Mouse (Mus musculus) liver, embryonic 16.5 days (tissue): Measurements from ENCODE around the gene Ncor2. TPM values are rescaled to one million over a fixed set of nuclear protein-coding genes. Genes with fewer than 3 reads are reported as not detected.

Experiments
- ATAC-seq: fragments of 200-750 bp; cut with Nextera tagmentation; 2 replicates; pipeline ENCODE4 v1.8.0; 2017; ENCODE audit warnings: low read depth, mild to moderate bottlenecking, moderate number of reproducible peaks, moderate library complexity
- H3K27ac ChIP-seq: fragments of 300-500 bp; sonication (generic); 2 replicates; pipeline ENCODE4 v1.5.1; 2014; ENCODE audit warnings: mild to moderate bottlenecking, low read length
- H3K27me3 ChIP-seq: fragments of 300-500 bp; sonication (generic); 2 replicates; pipeline ENCODE4 v1.6.1; 2014; ENCODE audit warnings: low read depth, low read length, mixed read lengths; ENCODE audit not compliant: control insufficient read depth, insufficient read depth
- H3K36me3 ChIP-seq: fragments of 300-500 bp; sonication (generic); 2 replicates; pipeline ENCODE4 v1.6.1; 2014; ENCODE audit warnings: mild to moderate bottlenecking; ENCODE audit not compliant: control insufficient read depth, insufficient read depth
- H3K4me1 ChIP-seq: fragments of 300-500 bp; sonication (generic); 2 replicates; pipeline ENCODE4 v1.6.1; 2014; ENCODE audit warnings: low read depth, low read length, mixed read lengths; ENCODE audit not compliant: control insufficient read depth
- H3K4me2 ChIP-seq: fragments of 300-500 bp; sonication (generic); 2 replicates; pipeline ENCODE4 v1.6.1; 2014; ENCODE audit warnings: low read depth, low read length, mixed read lengths
- H3K4me3 ChIP-seq: fragments of 300-500 bp; sonication (generic); 2 replicates; pipeline ENCODE4 v1.5.1; 2014; ENCODE audit warnings: low read depth, mild to moderate bottlenecking, low read length
- H3K9ac ChIP-seq: fragments of 300-500 bp; sonication (generic); 2 replicates; pipeline ENCODE4 v1.6.1; 2014; ENCODE audit warnings: low read depth, low read length
- H3K9me3 ChIP-seq: fragments of 300-500 bp; sonication (generic); replicated peaks from 2 replicates; pipeline ENCODE4 v1.6.1; 2016; ENCODE audit warnings: low read length; ENCODE audit not compliant: control insufficient read depth
- WGBS: fragments of 180-500 bp; shearing (Covaris S2); extraction: QIAGEN DNeasy Blood & Tissue Kit; methylation state at CpG from one replicate; pipeline ENCODE4 v1.1.7; 2014; ENCODE audit not compliant: insufficient replicate concordance; 5-methylcytosine and 5-hydroxymethylcytosine counted together
- polyA plus RNA-seq: library from polyadenylated mRNA; unstranded; fragments of >200 nt; fragmentation: Nextera tagmentation; extraction: Ambion mirVana; gene quantifications from 2 replicates; pipeline ENCODE4 v1.2.1, GENCODE M21; 2015

Gene Ncor2
- polyA plus RNA-seq, 1 experiment from 2014 or later = 4.2 TPM

DNA sequence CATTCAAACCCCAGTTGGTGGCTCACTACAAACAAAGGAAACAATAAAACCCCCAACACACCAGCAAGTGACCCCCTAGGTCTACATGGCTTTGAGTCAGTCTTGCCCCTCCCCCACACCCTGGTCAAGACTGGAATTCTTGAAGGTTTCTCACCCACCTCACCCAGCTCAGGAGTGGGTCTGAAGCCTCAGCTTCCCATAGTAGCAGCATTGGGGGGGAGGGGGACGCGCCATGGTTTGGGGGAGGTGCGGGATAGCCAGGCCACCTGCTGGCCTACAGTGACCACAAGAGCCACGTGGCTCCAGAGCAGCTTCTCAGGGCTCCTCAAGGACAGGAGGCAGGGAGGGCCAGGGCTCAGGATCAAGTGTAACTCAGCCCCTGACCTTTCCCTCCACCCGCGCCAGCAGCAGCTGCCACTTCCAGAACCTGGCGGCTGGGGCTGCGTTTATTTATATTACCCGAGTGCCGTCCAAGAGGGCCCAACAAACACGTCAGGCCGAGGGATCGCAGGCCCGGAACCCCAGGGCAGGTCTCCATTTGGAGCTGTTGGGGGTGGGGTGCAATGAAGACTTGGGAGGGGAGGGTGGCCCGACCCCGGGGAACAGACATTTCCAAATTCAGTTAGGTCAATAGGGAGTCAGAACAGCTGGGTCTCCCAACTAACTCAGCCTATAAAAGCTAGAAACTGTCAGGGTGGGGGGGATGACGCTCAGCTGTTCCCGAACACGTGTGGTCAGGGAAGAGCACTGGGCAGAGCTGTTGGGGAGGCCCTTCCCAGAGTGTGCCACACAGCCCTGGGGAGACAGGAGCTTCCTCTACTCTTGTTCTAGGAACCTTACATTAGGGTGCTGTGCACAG lies 122.1 kb downstream of the Ncor2 start:
- Histone ChIP-seq H3K27me3 (peaks cover 23% of the 10 kb centered on the region), H3K9me3 (no peaks in the 10 kb centered on the region), H3K4me2 (peak overlapping the region; percentile 53), H3K36me3 (no peaks in the 10 kb centered on the region), H3K9ac (no peak overlapping the region; the same call in 1 of the 2 replicates), H3K4me3 (peak overlapping the region; percentile 47), H3K27ac (no peak overlapping the region), H3K4me1 (peaks cover 54% of the 10 kb centered on the region)
- no peak for ATAC-seq
- WGBS = 25% methylated on average over 19 of the region's 19 CpGs

DNA sequence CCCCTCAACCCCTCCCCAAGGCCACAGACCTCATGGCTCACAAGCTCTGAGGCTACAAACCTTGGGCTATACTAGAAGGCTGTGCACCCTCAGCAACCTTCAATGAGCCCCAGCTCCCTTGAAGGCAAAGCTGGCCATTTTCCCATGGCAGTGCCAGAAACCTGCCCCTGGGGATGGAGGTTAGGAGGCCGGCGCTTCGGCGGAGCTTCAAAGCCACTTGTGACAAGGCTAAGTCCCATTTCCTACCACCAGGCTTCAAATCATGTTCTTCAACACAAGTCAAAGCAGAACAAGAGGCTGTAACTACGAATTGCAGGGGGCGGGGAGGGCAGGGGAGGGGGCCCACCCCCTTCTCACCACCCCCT lies 122.7 kb downstream of the Ncor2 start:
- Histone ChIP-seq H3K9ac (no peak overlapping the region), H3K4me2 (peak overlapping the region; percentile 37), H3K36me3 (no peaks in the 10 kb centered on the region), H3K27me3 (peaks cover 23% of the 10 kb centered on the region), H3K4me3 (no peak overlapping the region), H3K27ac (no peak overlapping the region), H3K4me1 (peaks cover 60% of the 10 kb centered on the region), H3K9me3 (no peaks in the 10 kb centered on the region)
- WGBS = 44% methylated on average over 6 of the region's 6 CpGs
- no peak for ATAC-seq

DNA sequence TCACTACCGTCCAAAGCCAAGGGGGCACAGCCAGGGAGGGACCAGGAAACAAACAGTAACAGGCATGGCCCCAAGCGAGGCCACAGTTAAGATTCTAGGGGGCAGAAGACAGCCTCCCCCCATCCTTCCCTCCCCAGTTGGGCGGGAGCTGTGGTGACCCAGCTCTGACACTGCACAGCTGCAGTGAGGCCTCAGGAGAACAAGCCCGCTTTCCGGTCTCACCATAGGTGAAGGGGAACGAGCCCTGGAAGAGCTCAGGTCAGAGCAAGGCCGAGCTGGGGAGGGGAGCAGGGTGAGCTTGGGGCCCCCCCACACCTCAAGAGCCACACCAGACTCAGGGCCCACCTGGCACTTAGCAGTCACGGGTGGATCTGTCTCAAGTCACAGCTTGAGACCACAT lies 123.1 kb downstream of the Ncor2 start:
- H3K27me3 ChIP-seq = peaks cover 23% of the 10 kb centered on the region
- H3K4me3 ChIP-seq = no peak overlapping the region
- H3K9me3 ChIP-seq = no peaks in the 10 kb centered on the region
- ATAC-seq = no peak
- no peak overlapping the region for H3K27ac ChIP-seq
- H3K4me2 ChIP-seq = peak overlapping the region; percentile 37
- H3K9ac ChIP-seq = no peak overlapping the region
- WGBS = 35% methylated on average over 8 of the region's 8 CpGs
- H3K36me3 ChIP-seq = no peaks in the 10 kb centered on the region
- peaks cover 63% of the 10 kb centered on the region for H3K4me1 ChIP-seq

DNA sequence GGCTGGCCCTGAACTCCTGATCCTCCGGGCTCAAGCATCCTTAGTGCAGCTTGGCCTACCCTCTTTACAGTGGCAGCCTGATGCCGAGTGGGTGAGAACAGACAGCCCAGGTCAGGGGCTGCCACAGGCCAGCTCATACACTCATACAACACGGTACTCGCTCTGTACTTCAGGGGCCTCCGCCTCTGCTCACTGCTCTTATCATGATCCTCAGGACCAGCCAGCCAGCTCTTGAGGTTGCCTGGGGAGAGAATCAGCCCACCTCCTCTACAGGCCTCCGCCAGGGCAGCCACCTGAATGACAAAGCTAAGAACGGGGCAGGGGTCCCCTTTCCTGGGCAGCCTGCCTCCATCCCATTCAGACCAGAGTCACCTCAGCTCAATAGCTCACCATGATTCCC lies 125.4 kb downstream of the Ncor2 start:
- Histone ChIP-seq H3K4me1 (peaks cover 83% of the 10 kb centered on the region), H3K9ac (peak overlapping the region; percentile 17; the same call in 1 of the 2 replicates), H3K4me3 (no peak overlapping the region), H3K27me3 (peaks cover 18% of the 10 kb centered on the region), H3K27ac (peak overlapping the region; percentile 57), H3K4me2 (peak overlapping the region; percentile 47), H3K9me3 (no peaks in the 10 kb centered on the region), H3K36me3 (peaks cover 3% of the 10 kb centered on the region; the same call in 1 of the 2 replicates)
- WGBS = 32% methylated on average over 7 of the region's 7 CpGs
- peak; percentile 67 for ATAC-seq

DNA sequence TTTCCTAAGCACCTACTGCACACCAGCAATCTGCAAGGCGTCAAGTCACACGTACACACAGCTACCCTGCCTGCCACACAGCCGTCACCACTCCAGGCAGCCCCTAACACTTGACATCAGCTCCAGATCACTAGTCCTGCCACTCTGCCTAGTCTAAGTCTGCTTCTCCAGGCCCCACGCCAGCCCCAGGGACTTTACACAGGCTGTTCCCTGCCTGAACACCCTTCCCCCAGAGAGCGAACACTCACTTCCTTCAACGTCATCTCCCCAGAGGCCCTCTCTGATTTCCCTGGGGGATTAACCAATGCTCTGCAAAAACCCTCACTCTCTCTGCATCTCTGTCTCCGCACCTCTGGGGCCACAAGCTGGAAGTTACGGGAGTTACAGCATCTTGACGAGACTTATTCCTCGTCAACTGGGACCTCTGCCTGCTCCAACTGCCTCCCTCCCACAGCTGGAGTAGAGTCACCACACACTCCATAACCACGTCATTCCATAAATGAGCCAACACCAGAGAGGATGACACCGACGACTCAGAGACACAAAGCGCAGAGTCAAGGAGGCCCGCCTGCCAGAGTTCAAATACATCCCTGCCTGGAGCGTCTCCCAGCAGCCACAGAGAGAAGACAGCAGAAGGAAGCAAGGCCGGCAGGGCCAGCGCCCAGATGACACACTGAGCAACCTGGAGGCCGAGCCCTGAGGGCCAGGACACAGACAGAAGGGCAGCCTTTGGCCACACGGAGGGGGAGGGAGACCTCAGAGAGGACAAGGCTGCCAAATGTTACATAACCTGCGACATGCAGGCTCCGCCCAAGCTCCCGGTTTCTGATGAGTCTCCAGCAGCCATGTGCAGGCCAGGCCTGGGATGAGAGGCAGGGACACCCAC lies 126.2 kb downstream of the Ncor2 start:
- peak; percentile 42 for ATAC-seq
- H3K4me3 ChIP-seq = no peak overlapping the region
- peaks cover 78% of the 10 kb centered on the region for H3K4me1 ChIP-seq
- peaks cover 6% of the 10 kb centered on the region; the same call in 1 of the 2 replicates for H3K36me3 ChIP-seq
- H3K9ac ChIP-seq = peak overlapping the region; percentile 17
- H3K27ac ChIP-seq = peak overlapping the region; percentile 57
- H3K9me3 ChIP-seq = no peaks in the 10 kb centered on the region
- H3K27me3 ChIP-seq = peaks cover 10% of the 10 kb centered on the region
- H3K4me2 ChIP-seq = peak overlapping the region; percentile 47
- 49% methylated on average over 23 of the region's 23 CpGs for WGBS

DNA sequence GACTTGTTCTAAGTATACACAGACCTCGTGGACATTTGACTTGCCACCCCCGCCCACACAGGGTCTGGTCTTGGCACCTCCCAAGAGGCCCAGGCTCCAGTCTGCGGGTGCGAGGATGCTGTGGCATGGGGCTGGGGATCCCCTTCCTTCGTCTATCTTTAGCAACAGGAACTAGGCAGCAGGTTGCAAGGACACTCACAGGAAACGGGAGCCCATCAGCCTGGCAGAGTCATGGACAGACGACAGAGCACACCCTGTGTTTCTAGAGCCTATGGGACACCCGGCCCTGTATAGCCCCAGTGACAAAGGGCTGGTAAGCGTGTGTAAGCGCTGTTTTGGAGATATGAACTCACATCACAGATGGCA lies 126.8 kb downstream of the Ncor2 start:
- H3K9me3 ChIP-seq = no peaks in the 10 kb centered on the region
- H3K36me3 ChIP-seq = peaks cover 9% of the 10 kb centered on the region; the same call in 1 of the 2 replicates
- H3K4me1 ChIP-seq = peaks cover 78% of the 10 kb centered on the region
- no peak overlapping the region for H3K9ac ChIP-seq
- no peak overlapping the region for H3K4me3 ChIP-seq
- 41% methylated on average over 10 of the region's 10 CpGs for WGBS
- H3K27me3 ChIP-seq = peaks cover 4% of the 10 kb centered on the region; the same call in 1 of the 2 replicates
- ATAC-seq = no peak
- peak overlapping the region; percentile 57 for H3K27ac ChIP-seq
- no peak overlapping the region for H3K4me2 ChIP-seq

DNA sequence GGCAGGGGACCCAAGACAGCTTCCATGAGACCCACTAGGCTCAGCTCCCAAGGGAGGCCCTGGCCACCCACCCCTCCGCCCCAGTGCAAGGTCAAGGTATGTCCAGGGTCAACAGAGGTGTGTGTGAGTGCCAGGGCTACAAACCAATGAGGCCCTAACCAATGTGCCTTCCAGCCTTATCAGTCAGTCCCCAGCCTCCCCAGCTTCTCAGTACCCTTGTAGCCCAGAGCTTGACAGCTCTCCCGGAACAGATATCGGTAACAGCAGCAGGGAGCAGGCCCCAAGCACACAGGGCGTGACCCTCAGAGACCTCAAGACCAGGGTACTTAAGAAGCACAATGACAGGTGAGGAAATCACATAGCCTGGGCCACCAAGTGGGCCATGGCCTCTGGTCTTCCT lies 129.5 kb downstream of the Ncor2 start:
- peak; percentile 90 for ATAC-seq
- Histone ChIP-seq H3K4me3 (0 out of 2 replicates have a peak overlapping the region, but pooled peaks have one; percentile 21), H3K36me3 (peaks cover 9% of the 10 kb centered on the region; the same call in 1 of the 2 replicates), H3K9ac (peak overlapping the region; percentile 40), H3K27ac (peak overlapping the region; percentile 88), H3K4me1 (peaks cover 64% of the 10 kb centered on the region), H3K27me3 (no peaks in the 10 kb centered on the region), H3K4me2 (peak overlapping the region; percentile 58), H3K9me3 (no peaks in the 10 kb centered on the region)
- 43% methylated on average over 4 of the region's 4 CpGs for WGBS

DNA sequence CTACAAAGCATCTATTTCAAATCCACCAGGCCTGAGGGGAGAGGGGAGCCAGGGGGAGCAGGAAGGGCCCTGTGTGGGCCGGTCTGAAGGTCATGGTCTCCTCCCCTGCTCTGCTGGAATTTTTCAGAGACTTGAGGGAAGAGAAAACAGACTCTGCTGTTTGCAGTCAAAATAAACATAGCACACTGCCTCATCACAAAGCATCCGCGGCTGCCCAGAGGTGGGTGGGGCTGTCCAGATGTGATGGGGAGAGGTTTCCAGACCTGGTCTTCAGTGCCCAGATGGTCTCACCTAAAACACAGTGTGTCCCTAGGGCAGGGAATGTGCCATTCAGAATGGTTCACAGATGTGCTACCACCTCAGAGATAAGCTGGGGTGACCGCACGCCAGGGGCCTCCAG lies 132.6 kb downstream of the Ncor2 start:
- no peak overlapping the region for H3K27ac ChIP-seq
- no peaks in the 10 kb centered on the region for H3K9me3 ChIP-seq
- no peak overlapping the region for H3K9ac ChIP-seq
- peaks cover 34% of the 10 kb centered on the region for H3K4me1 ChIP-seq
- H3K4me3 ChIP-seq = no peak overlapping the region
- WGBS = 69% methylated on average over 5 of the region's 5 CpGs
- H3K27me3 ChIP-seq = no peaks in the 10 kb centered on the region
- ATAC-seq = no peak
- H3K36me3 ChIP-seq = peaks cover 11% of the 10 kb centered on the region; the same call in 1 of the 2 replicates
- H3K4me2 ChIP-seq = no peak overlapping the region
